Mouse (Mus musculus) myocyte (in vitro differentiated cells): ENCODE measurements at regions not wholly inside any gene's neighbourhood (a gene's known extent, or its start where the extent isn't known, plus 50 kb on each side); places are given as distances from the start of the nearest gene placed in this dataset.

Source experiments
- H3K27me3 ChIP-seq: one replicate; pipeline ENCODE4 v1.6.1; 2011; ENCODE audit not compliant: control insufficient read depth, insufficient read depth, insufficient read length
- H3K36me3 ChIP-seq: one replicate; pipeline ENCODE4 v1.6.1; 2011; ENCODE audit not compliant: control insufficient read depth, insufficient read depth
- H3K4me2 ChIP-seq: one replicate; pipeline ENCODE4 v1.6.1; 2011; ENCODE audit warnings: low read depth, control low read depth
- H3K4me3 ChIP-seq: one replicate; pipeline ENCODE4 v1.5.1; 2011; ENCODE audit warnings: mild to moderate bottlenecking, control low read depth, moderate library complexity
- H3K79me2 ChIP-seq: one replicate; pipeline ENCODE4 v1.6.1; 2011; ENCODE audit not compliant: control insufficient read depth, insufficient read depth
- H3ac ChIP-seq: one replicate; pipeline ENCODE4 v1.6.1; 2011; ENCODE audit not compliant: control insufficient read depth, insufficient read length
- CEBPB ChIP-seq: IDR thresholded peaks from 2 replicates; pipeline ENCODE4 v1.6.1; 2011; ENCODE audit warnings: mild to moderate bottlenecking, moderate library complexity; ENCODE audit not compliant: poor library complexity, insufficient read depth, severe bottlenecking
- E2F4 ChIP-seq: IDR thresholded peaks from one replicate; pipeline ENCODE4 v1.6.1; 2011; ENCODE audit warnings: mild to moderate bottlenecking, control low read depth, moderate library complexity; ENCODE audit not compliant: insufficient read depth
- MAX ChIP-seq: IDR thresholded peaks from one replicate; pipeline ENCODE4 v1.6.1; 2011; ENCODE audit warnings: low read depth, mild to moderate bottlenecking, control low read depth
- MYOD1 ChIP-seq, 3 experiments: IDR thresholded peaks; one replicate each; pipeline ENCODE4 v1.6.1; 2011; ENCODE audit warnings: control low read depth in 2 of 3, low read depth in 2 of 3, mild to moderate bottlenecking in 2 of 3, moderate library complexity in 1 of 3; ENCODE audit not compliant: insufficient read length in 2 of 3, control insufficient read depth in 1 of 3
- MYOG ChIP-seq, 3 experiments: IDR thresholded peaks; one replicate each; pipeline ENCODE4 v1.6.1; 2011; ENCODE audit warnings: control low read depth in 2 of 3, low read depth in 2 of 3, mild to moderate bottlenecking in 2 of 3; ENCODE audit not compliant: insufficient read length in 2 of 3, control insufficient read depth in 1 of 3, insufficient read depth in 1 of 3
- POLR2A ChIP-seq: IDR thresholded peaks from one replicate; pipeline ENCODE4 v1.6.1; 2011; ENCODE audit warnings: low read depth, mild to moderate bottlenecking, control low read depth, moderate library complexity; ENCODE audit not compliant: insufficient read length
- POLR2AphosphoS2 ChIP-seq: IDR thresholded peaks from one replicate; pipeline ENCODE4 v1.6.1; 2011; ENCODE audit warnings: low read depth, control low read depth; ENCODE audit not compliant: insufficient read length
- REST ChIP-seq: IDR thresholded peaks from one replicate; pipeline ENCODE4 v1.6.1; 2011; ENCODE audit warnings: mild to moderate bottlenecking, control low read depth, moderate library complexity; ENCODE audit not compliant: insufficient read depth, insufficient read length
- SRF ChIP-seq: IDR thresholded peaks from one replicate; pipeline ENCODE4 v1.6.1; 2011; ENCODE audit warnings: low read depth; ENCODE audit not compliant: control insufficient read depth, insufficient read length
- TCF12 ChIP-seq: IDR thresholded peaks from one replicate; pipeline ENCODE4 v1.6.1; 2011; ENCODE audit warnings: mild to moderate bottlenecking, control low read depth; ENCODE audit not compliant: poor library complexity, insufficient read depth, severe bottlenecking
- TCF3 ChIP-seq: IDR thresholded peaks from one replicate; pipeline ENCODE4 v1.6.1; 2011; ENCODE audit warnings: low read depth, control low read depth; ENCODE audit not compliant: insufficient read length
- USF1 ChIP-seq: IDR thresholded peaks from one replicate; pipeline ENCODE4 v1.6.1; 2011; ENCODE audit warnings: low read depth, mild to moderate bottlenecking, control low read depth, moderate library complexity

- no peak overlapping the region for H3K4me3 ChIP-seq
- no peak overlapping the region for H3ac ChIP-seq
- no peaks in the 10 kb centered on the region for H3K27me3 ChIP-seq
- no peaks in the 10 kb centered on the region for H3K79me2 ChIP-seq
- no peak for TF ChIP-seq E2F4
- no peak for TF ChIP-seq MAX
- no peak for TF ChIP-seq TCF12
- no peak for TF ChIP-seq MYOG (IDR thresholded peaks at IDR 0.05; ENCODE audit: control insufficient read depth in 1 of 3, insufficient read depth in 1 of 3, insufficient read length in 2 of 3, low read depth in 2 of 3)
- no peak for TF ChIP-seq TCF3
- no peak for TF ChIP-seq REST
- no peak for TF ChIP-seq SRF
- TF ChIP-seq POLR2AphosphoS2: no peak
- TF ChIP-seq MYOD1 (IDR thresholded peaks at IDR 0.05; ENCODE audit: control insufficient read depth in 1 of 3, insufficient read length in 2 of 3, low read depth in 2 of 3): no peak
- TF ChIP-seq CEBPB: no peak
- no peak for TF ChIP-seq USF1
- H3K36me3 ChIP-seq: no peaks in the 10 kb centered on the region
- H3K4me2 ChIP-seq: no peak overlapping the region
Measured at GRCm38 (mm10) chr3:134118898-134119297, 117.4 kb upstream of the Cxxc4 start.

GRCm38 (mm10) chr3:134124982-134125381 lies 111.3 kb upstream of the Cxxc4 start:
- Histone ChIP-seq H3ac (no peak overlapping the region), H3K4me3 (no peak overlapping the region), H3K4me2 (no peak overlapping the region), H3K27me3 (no peaks in the 10 kb centered on the region), H3K36me3 (no peaks in the 10 kb centered on the region), H3K79me2 (no peaks in the 10 kb centered on the region)
- TF ChIP-seq SRF (no peak), POLR2AphosphoS2 (no peak), MYOG (IDR thresholded peaks at IDR 0.05; ENCODE audit: control insufficient read depth in 1 of 3, insufficient read depth in 1 of 3, insufficient read length in 2 of 3, low read depth in 2 of 3) (no peak), E2F4 (no peak), POLR2A (no peak), MAX (no peak), USF1 (no peak), MYOD1 (IDR thresholded peaks at IDR 0.05; ENCODE audit: control insufficient read depth in 1 of 3, insufficient read length in 2 of 3, low read depth in 2 of 3) (no peak), TCF3 (no peak), REST (no peak), TCF12 (no peak), CEBPB (no peak)

GRCm38 (mm10) chr3:134130412-134130811 lies 105.9 kb upstream of the Cxxc4 start:
- Histone ChIP-seq H3K4me2 (no peak overlapping the region), H3K27me3 (no peaks in the 10 kb centered on the region), H3K4me3 (no peak overlapping the region), H3K36me3 (no peaks in the 10 kb centered on the region), H3ac (no peak overlapping the region), H3K79me2 (no peaks in the 10 kb centered on the region)
- TF ChIP-seq POLR2A: no peak
- TF ChIP-seq MYOD1 (IDR thresholded peaks at IDR 0.05; ENCODE audit: control insufficient read depth in 1 of 3, insufficient read length in 2 of 3, low read depth in 2 of 3): no peak
- no peak for TF ChIP-seq USF1
- no peak for TF ChIP-seq CEBPB
- no peak for TF ChIP-seq MAX
- TF ChIP-seq SRF: no peak
- TF ChIP-seq E2F4: no peak
- no peak for TF ChIP-seq REST
- no peak for TF ChIP-seq TCF3
- no peak for TF ChIP-seq POLR2AphosphoS2
- no peak for TF ChIP-seq MYOG (IDR thresholded peaks at IDR 0.05; ENCODE audit: control insufficient read depth in 1 of 3, insufficient read depth in 1 of 3, insufficient read length in 2 of 3, low read depth in 2 of 3)
- TF ChIP-seq TCF12: no peak

- no peaks in the 10 kb centered on the region for H3K79me2 ChIP-seq
- no peaks in the 10 kb centered on the region for H3K36me3 ChIP-seq
- no peak overlapping the region for H3K4me3 ChIP-seq
- no peak overlapping the region for H3ac ChIP-seq
- no peak overlapping the region for H3K4me2 ChIP-seq
- TF ChIP-seq MAX: no peak
- TF ChIP-seq MYOG (IDR thresholded peaks at IDR 0.05; ENCODE audit: control insufficient read depth in 1 of 3, insufficient read depth in 1 of 3, insufficient read length in 2 of 3, low read depth in 2 of 3): no peak
- no peak for TF ChIP-seq MYOD1 (IDR thresholded peaks at IDR 0.05; ENCODE audit: control insufficient read depth in 1 of 3, insufficient read length in 2 of 3, low read depth in 2 of 3)
- no peak for TF ChIP-seq TCF12
- no peak for TF ChIP-seq REST
- TF ChIP-seq USF1: no peak
- no peak for TF ChIP-seq CEBPB
- no peak for TF ChIP-seq SRF
- no peak for TF ChIP-seq POLR2A
- no peaks in the 10 kb centered on the region for H3K27me3 ChIP-seq
Measured at GRCm38 (mm10) chr3:134145251-134145650, 91.0 kb upstream of the Cxxc4 start.

GRCm38 (mm10) chr3:134145935-134146334 lies 90.3 kb upstream of the Cxxc4 start:
- H3K4me2 ChIP-seq: no peak overlapping the region
- H3K4me3 ChIP-seq: no peak overlapping the region
- no peaks in the 10 kb centered on the region for H3K36me3 ChIP-seq

More at GRCm38 (mm10) chr3:134145935-134146334, 90.3 kb upstream of the Cxxc4 start:
- TF ChIP-seq SRF (no peak), MAX (no peak), TCF3 (no peak), MYOD1 (IDR thresholded peaks at IDR 0.05; ENCODE audit: control insufficient read depth in 1 of 3, insufficient read length in 2 of 3, low read depth in 2 of 3) (no peak), POLR2A (no peak), CEBPB (no peak), USF1 (no peak), MYOG (IDR thresholded peaks at IDR 0.05; ENCODE audit: control insufficient read depth in 1 of 3, insufficient read depth in 1 of 3, insufficient read length in 2 of 3, low read depth in 2 of 3) (no peak), E2F4 (no peak), TCF12 (no peak), REST (no peak), POLR2AphosphoS2 (no peak)
- no peaks in the 10 kb centered on the region for H3K27me3 ChIP-seq
- H3K79me2 ChIP-seq: no peaks in the 10 kb centered on the region
- no peak overlapping the region for H3ac ChIP-seq
